Mouse (Mus musculus) thymus, postnatal 0 days (tissue): ENCODE measurements around the gene Elovl7. TPM values are rescaled to one million over a fixed set of nuclear protein-coding genes. Genes with fewer than 3 reads are reported as not detected.

ENCODE experiments used
- polyA plus RNA-seq: library from polyadenylated mRNA; unstranded; fragments of >200 nt; fragmentation: Nextera tagmentation; extraction: Ambion mirVana; gene quantifications from 2 replicates; pipeline ENCODE4 v1.2.1, GENCODE M21; 2015

Elovl7 gene
- polyA plus RNA-seq, 1 experiment from 2014 or later, result 1.5 TPM

Other genes with a start within 250 kb of the Elovl7 start
- gene Smim15, start 170.0 kb upstream of the Elovl7 start, polyA plus RNA-seq, result 83.0 and 83.4 TPM in 2 replicates
- 44.3 and 53.6 TPM in 2 replicates for gene Ndufaf2, start 55.8 kb upstream of the Elovl7 start, polyA plus RNA-seq
- gene Ercc8, start 55.7 kb upstream of the Elovl7 start, polyA plus RNA-seq, result 16.6 and 18.2 TPM in 2 replicates
- 11.9 and 14.3 TPM in 2 replicates for gene Depdc1b, start 101.9 kb downstream of the Elovl7 start, polyA plus RNA-seq
- gene Pde4d, start 235.5 kb downstream of the Elovl7 start, polyA plus RNA-seq, result 11.9 and 16.5 TPM in 2 replicates